Mouse (Mus musculus): ENCODE data around the gene Snf8. TPM values are rescaled to one million over a fixed set of nuclear protein-coding genes. Genes with fewer than 3 reads are reported as not detected.
A peak's percentile ranks its signal among the peaks of the same experiment; 100 is the strongest.

Snf8 gene
- polyA plus RNA-seq, 1 experiment from 2014 or later = 46.6 TPM

GRCm38 (mm10) chr11:96074351-96075176, 39.9 kb downstream of the Snf8 start:
- Histone ChIP-seq H3K9ac (ENCODE audit: low read length) (peak overlapping the region; percentile 76), H3K27ac (ENCODE audit: low read depth, low read length) (no peak overlapping the region)
- WGBS = 25% methylated on average over 17 of the region's 17 CpGs

GRCm38 (mm10) chr11:96075177-96075508, 40.5 kb downstream of the Snf8 start:
- WGBS = under 1% methylated on average over 15 of the region's 15 CpGs
- no peaks in the 10 kb centered on the region for H3K27me3 ChIP-seq (ENCODE audit: control insufficient read depth, insufficient read depth, low read length)
- H3K4me3 ChIP-seq (ENCODE audit: low read depth, low read length) = peak overlapping the region; percentile 81
- ATAC-seq (ENCODE audit: insufficient read depth, low FRiP score, low TSS enrichment) = no peak
- H3K27ac ChIP-seq (ENCODE audit: low read depth, low read length) = no peak overlapping the region
- peaks cover 5% of the 10 kb centered on the region for H3K4me1 ChIP-seq (ENCODE audit: control insufficient read depth, insufficient read depth, low read length)
- peak overlapping the region; percentile 76 for H3K9ac ChIP-seq (ENCODE audit: low read length)
- no peaks in the 10 kb centered on the region for H3K9me3 ChIP-seq (ENCODE audit: control insufficient read depth, low read length)
- DNase-seq (ENCODE audit: low spot score) = no peak
- peak overlapping the region; percentile 87 for H3K4me2 ChIP-seq (ENCODE audit: low read depth)
- H3K36me3 ChIP-seq (ENCODE audit: control insufficient read depth, insufficient read depth, low read length) = no peaks in the 10 kb centered on the region

More at GRCm38 (mm10) chr11:96074351-96075176, 39.9 kb downstream of the Snf8 start:
- no peaks in the 10 kb centered on the region for H3K9me3 ChIP-seq (ENCODE audit: control insufficient read depth, low read length)
- H3K4me2 ChIP-seq (ENCODE audit: low read depth) = peak overlapping the region; percentile 87
- DNase-seq (ENCODE audit: low spot score) (no peak), ATAC-seq (ENCODE audit: insufficient read depth, low FRiP score, low TSS enrichment) (no peak)
- no peaks in the 10 kb centered on the region for H3K36me3 ChIP-seq (ENCODE audit: control insufficient read depth, insufficient read depth, low read length)
- H3K4me1 ChIP-seq (ENCODE audit: control insufficient read depth, insufficient read depth, low read length) = peaks cover 5% of the 10 kb centered on the region
- no peaks in the 10 kb centered on the region for H3K27me3 ChIP-seq (ENCODE audit: control insufficient read depth, insufficient read depth, low read length)
- peak overlapping the region; percentile 81 for H3K4me3 ChIP-seq (ENCODE audit: low read depth, low read length)

- Histone ChIP-seq H3K4me3 (ENCODE audit: low read depth, low read length) (peak within 1 kb of the TSS; percentile 81), H3K4me1 (ENCODE audit: control insufficient read depth, insufficient read depth, low read length) (peaks cover 5% of the 10 kb centered on the region), H3K27ac (ENCODE audit: low read depth, low read length) (no peak within 1 kb of the TSS), H3K4me2 (ENCODE audit: low read depth) (peak within 1 kb of the TSS; percentile 87), H3K36me3 (ENCODE audit: control insufficient read depth, insufficient read depth, low read length) (no peaks in the 10 kb centered on the region), H3K9me3 (ENCODE audit: control insufficient read depth, low read length) (no peaks in the 10 kb centered on the region), H3K9ac (ENCODE audit: low read length) (peak within 1 kb of the TSS; percentile 76), H3K27me3 (ENCODE audit: control insufficient read depth, insufficient read depth, low read length) (no peaks in the 10 kb centered on the region)
- ATAC-seq (ENCODE audit: insufficient read depth, low FRiP score, low TSS enrichment) = peak; percentile 96
- under 1% methylated on average over 37 of the region's 37 CpGs for WGBS
- peak; percentile 98 for DNase-seq (ENCODE audit: low spot score)
Observed at GRCm38 (mm10) chr11:96075509-96076220, 41.0 kb downstream of the Snf8 start, which contains the start of gene Atp5g1. Atp5g1 (minus strand) TSS chr11:96075670.

GRCm38 (mm10) chr11:96076221-96077105, 41.8 kb downstream of the Snf8 start:
- peak overlapping the region; percentile 39 for H3K4me2 ChIP-seq (ENCODE audit: low read depth)
- DNase-seq (ENCODE audit: low spot score) (no peak), ATAC-seq (ENCODE audit: insufficient read depth, low FRiP score, low TSS enrichment) (no peak)
- no peaks in the 10 kb centered on the region for H3K36me3 ChIP-seq (ENCODE audit: control insufficient read depth, insufficient read depth, low read length)
- peak overlapping the region; percentile 24 for H3K4me3 ChIP-seq (ENCODE audit: low read depth, low read length)
- H3K9ac ChIP-seq (ENCODE audit: low read length) = peak overlapping the region; percentile 15; the same call in 1 of the 2 replicates
- 69% methylated on average over 13 of the region's 13 CpGs for WGBS
- H3K4me1 ChIP-seq (ENCODE audit: control insufficient read depth, insufficient read depth, low read length) = peaks cover 5% of the 10 kb centered on the region
- no peak overlapping the region for H3K27ac ChIP-seq (ENCODE audit: low read depth, low read length)
- H3K9me3 ChIP-seq (ENCODE audit: control insufficient read depth, low read length) = no peaks in the 10 kb centered on the region
- no peaks in the 10 kb centered on the region for H3K27me3 ChIP-seq (ENCODE audit: control insufficient read depth, insufficient read depth, low read length)

GRCm38 (mm10) chr11:96080736-96081135, 46.1 kb downstream of the Snf8 start:
- no peak overlapping the region for H3K27ac ChIP-seq (ENCODE audit: low read depth, low read length)
- no peaks in the 10 kb centered on the region for H3K9me3 ChIP-seq (ENCODE audit: control insufficient read depth, low read length)
- ATAC-seq (ENCODE audit: insufficient read depth, low FRiP score, low TSS enrichment) (no peak), DNase-seq (ENCODE audit: low spot score) (no peak)
- 85% methylated on average over 5 of the region's 5 CpGs for WGBS
- H3K27me3 ChIP-seq (ENCODE audit: control insufficient read depth, insufficient read depth, low read length) = no peaks in the 10 kb centered on the region
- H3K36me3 ChIP-seq (ENCODE audit: control insufficient read depth, insufficient read depth, low read length) = no peaks in the 10 kb centered on the region
- no peak overlapping the region for H3K4me2 ChIP-seq (ENCODE audit: low read depth)
- H3K4me1 ChIP-seq (ENCODE audit: control insufficient read depth, insufficient read depth, low read length) = no peaks in the 10 kb centered on the region
- H3K4me3 ChIP-seq (ENCODE audit: low read depth, low read length) = no peak overlapping the region
- H3K9ac ChIP-seq (ENCODE audit: low read length) = no peak overlapping the region

- no peaks in the 10 kb centered on the region for H3K36me3 ChIP-seq (ENCODE audit: control insufficient read depth, insufficient read depth, low read length)
- no peak overlapping the region for H3K9ac ChIP-seq (ENCODE audit: low read length)
- no peak overlapping the region for H3K4me3 ChIP-seq (ENCODE audit: low read depth, low read length)
- H3K9me3 ChIP-seq (ENCODE audit: control insufficient read depth, low read length) = no peaks in the 10 kb centered on the region
- H3K27me3 ChIP-seq (ENCODE audit: control insufficient read depth, insufficient read depth, low read length) = no peaks in the 10 kb centered on the region
- no peak for DNase-seq (ENCODE audit: low spot score)
- ATAC-seq (ENCODE audit: insufficient read depth, low FRiP score, low TSS enrichment) = no peak
- no peak overlapping the region for H3K4me2 ChIP-seq (ENCODE audit: low read depth)
- H3K27ac ChIP-seq (ENCODE audit: low read depth, low read length) = no peak overlapping the region
- WGBS = 66% methylated on average over 3 of the region's 3 CpGs
- no peaks in the 10 kb centered on the region for H3K4me1 ChIP-seq (ENCODE audit: control insufficient read depth, insufficient read depth, low read length)
Observed at GRCm38 (mm10) chr11:96082682-96083081, 48.0 kb downstream of the Snf8 start.

GRCm38 (mm10) chr11:96087981-96088380, 53.3 kb downstream of the Snf8 start:
- Histone ChIP-seq H3K9me3 (ENCODE audit: control insufficient read depth, low read length) (no peaks in the 10 kb centered on the region), H3K36me3 (ENCODE audit: control insufficient read depth, insufficient read depth, low read length) (no peaks in the 10 kb centered on the region), H3K4me1 (ENCODE audit: control insufficient read depth, insufficient read depth, low read length) (no peaks in the 10 kb centered on the region), H3K27me3 (ENCODE audit: control insufficient read depth, insufficient read depth, low read length) (no peaks in the 10 kb centered on the region), H3K27ac (ENCODE audit: low read depth, low read length) (no peak overlapping the region), H3K9ac (ENCODE audit: low read length) (no peak overlapping the region), H3K4me2 (ENCODE audit: low read depth) (no peak overlapping the region), H3K4me3 (ENCODE audit: low read depth, low read length) (no peak overlapping the region)
- WGBS = 93% methylated on average over 6 of the region's 6 CpGs
- DNase-seq (ENCODE audit: low spot score) = no peak
- no peak for ATAC-seq (ENCODE audit: insufficient read depth, low FRiP score, low TSS enrichment)

- no peaks in the 10 kb centered on the region for H3K9me3 ChIP-seq (ENCODE audit: control insufficient read depth, low read length)
- no peak overlapping the region for H3K9ac ChIP-seq (ENCODE audit: low read length)
- no peaks in the 10 kb centered on the region for H3K4me1 ChIP-seq (ENCODE audit: control insufficient read depth, insufficient read depth, low read length)
- ATAC-seq (ENCODE audit: insufficient read depth, low FRiP score, low TSS enrichment) (no peak), DNase-seq (ENCODE audit: low spot score) (peak; percentile 33)
- no peak overlapping the region for H3K4me3 ChIP-seq (ENCODE audit: low read depth, low read length)
- H3K36me3 ChIP-seq (ENCODE audit: control insufficient read depth, insufficient read depth, low read length) = no peaks in the 10 kb centered on the region
- no peak overlapping the region for H3K4me2 ChIP-seq (ENCODE audit: low read depth)
- no peak overlapping the region for H3K27ac ChIP-seq (ENCODE audit: low read depth, low read length)
- WGBS = 67% methylated on average over 2 of the region's 2 CpGs
- no peaks in the 10 kb centered on the region for H3K27me3 ChIP-seq (ENCODE audit: control insufficient read depth, insufficient read depth, low read length)
Observed at GRCm38 (mm10) chr11:96091073-96091472, 56.4 kb downstream of the Snf8 start.

Data from neural tube, embryonic 11.5 days (tissue).